Mouse (Mus musculus): ENCODE measurements around the gene Arl6ip4. TPM values are rescaled to one million over a fixed set of nuclear protein-coding genes. Genes with fewer than 3 reads are reported as not detected.
A peak's percentile ranks its signal among the peaks of the same experiment; 100 is the strongest.

The Arl6ip4 gene
- polyA plus RNA-seq, 2 experiments from 2014 or later: 59.1 to 76.7 TPM

- ATAC-seq: no peak
These were observed 42.4 kb downstream of the Arl6ip4 start for GRCm38 (mm10) chr5:124158305-124158704.

- no peak for ATAC-seq
These were observed 43.6 kb downstream of the Arl6ip4 start for GRCm38 (mm10) chr5:124159453-124159852.

GRCm38 (mm10) chr5:124161831-124162230 lies 45.9 kb downstream of the Arl6ip4 start:
- ATAC-seq: no peak

- peak; percentile 52 for ATAC-seq
These were observed 46.7 kb downstream of the Arl6ip4 start for GRCm38 (mm10) chr5:124162577-124162976.

GRCm38 (mm10) chr5:124163445-124163844 lies 47.6 kb downstream of the Arl6ip4 start:
- ATAC-seq: no peak

DNA sequence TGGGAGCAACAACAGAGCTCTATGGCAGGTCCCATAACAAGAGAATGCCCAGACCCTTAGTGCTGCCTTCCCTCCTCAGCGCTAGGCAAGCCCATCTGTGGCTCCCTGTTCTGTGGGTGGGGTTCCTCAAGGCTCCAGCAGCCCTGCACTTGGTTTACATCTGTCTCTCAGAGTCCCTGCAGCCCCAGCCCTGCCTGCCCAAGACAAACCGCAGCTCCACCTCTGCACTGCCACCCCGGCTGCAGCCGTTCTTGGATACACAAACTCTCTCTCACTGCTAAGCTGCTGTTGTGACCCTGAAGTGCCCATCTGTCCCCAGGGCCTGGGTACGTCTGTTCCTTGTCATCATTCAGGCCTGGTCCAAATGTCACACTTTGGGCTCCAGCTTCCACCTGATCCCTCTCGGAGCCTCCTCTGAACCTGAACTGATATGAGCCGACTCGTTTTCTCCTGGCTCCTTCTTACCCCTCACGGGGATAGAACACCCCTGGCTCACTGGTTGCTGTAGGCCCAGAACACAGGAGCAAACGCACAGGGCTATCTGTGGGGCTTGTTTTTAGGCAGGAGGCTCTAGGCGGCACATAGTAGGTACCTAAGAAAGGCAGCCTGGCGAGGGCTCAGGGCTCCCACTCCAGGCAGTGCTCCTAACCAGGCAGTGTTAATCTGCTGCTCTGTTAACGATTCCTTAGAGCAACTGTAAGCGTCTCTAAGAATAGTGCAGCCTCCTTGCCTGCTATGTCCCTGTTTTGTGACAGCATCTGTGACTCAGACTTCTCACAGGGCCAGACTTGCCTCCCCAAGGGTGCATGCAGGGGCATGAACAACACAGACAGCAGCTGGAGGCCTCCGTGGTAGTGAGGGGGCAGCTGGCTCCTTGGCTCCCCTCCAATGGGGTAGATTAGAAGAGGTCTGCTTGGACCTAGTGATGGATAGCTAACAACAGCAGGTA lies 50.0 kb downstream of the Arl6ip4 start:
- peak; percentile 54 for ATAC-seq

DNA sequence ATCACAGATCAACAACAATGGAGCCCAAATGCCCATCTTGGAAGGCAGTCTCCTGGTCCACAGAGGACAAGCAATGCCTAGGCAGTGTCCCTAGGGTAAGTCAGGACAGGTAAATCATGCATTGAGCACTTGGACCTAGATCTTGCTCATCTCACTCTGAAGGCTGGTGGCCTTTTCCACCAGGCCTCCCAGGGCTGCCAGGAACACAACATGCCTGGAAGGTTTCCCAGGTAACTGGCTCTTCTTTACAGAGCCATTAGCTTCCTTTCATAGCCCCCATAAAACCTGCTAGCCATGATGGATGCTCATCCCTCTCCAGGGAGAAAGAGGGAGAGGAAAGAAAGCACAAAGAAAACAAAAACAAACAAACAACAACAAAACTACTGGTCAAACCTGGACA lies 50.9 kb downstream of the Arl6ip4 start:
- ATAC-seq: no peak

DNA sequence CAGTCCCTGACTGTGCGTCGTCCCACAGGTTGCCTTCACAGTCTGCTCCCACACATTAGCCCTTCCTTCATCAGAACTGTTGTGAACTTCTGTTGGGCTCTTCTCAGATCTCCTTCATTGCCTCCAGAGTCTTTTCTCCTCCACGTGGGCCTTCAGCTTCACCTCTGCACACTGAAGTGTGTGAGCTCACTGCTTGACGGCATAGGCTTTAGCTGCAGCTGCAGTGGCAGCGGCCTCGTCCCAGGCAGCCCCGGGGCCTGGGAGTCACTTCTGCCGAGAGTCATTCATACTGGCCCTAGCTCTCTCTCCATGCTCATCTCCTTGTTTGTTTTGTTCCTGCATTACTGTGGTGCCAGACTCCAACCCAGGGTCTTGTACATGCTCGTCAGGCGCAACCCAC lies 51.7 kb downstream of the Arl6ip4 start:
- no peak for ATAC-seq

Other genes with a start within 250 kb of the Arl6ip4 start
- gene Hcar1, start 236.1 kb upstream of the Arl6ip4 start, polyA plus RNA-seq (2017; shearing (Covaris generic)): not detected
- 10 to 100 TPM; 81.2 to 84.6 TPM for gene Denr, start 208.9 kb upstream of the Arl6ip4 start, polyA plus RNA-seq (2017; shearing (Covaris generic))
- gene Gm43518, start 188.7 kb upstream of the Arl6ip4 start, polyA plus RNA-seq (2017; shearing (Covaris generic)): 1 to 10 TPM; 3.1 to 3.7 TPM
- gene Ccdc62, start 185.4 kb upstream of the Arl6ip4 start, polyA plus RNA-seq (2017; shearing (Covaris generic)): 1 to 10 TPM; 6.1 to 6.9 TPM
- gene Hip1r, start 142.5 kb upstream of the Arl6ip4 start, polyA plus RNA-seq (2017; shearing (Covaris generic)): 10 to 100 TPM in 1 of 2 experiments, 1 to 10 TPM in 1; 9.9 to 12.9 TPM
- 10 to 100 TPM; 17.6 to 22.8 TPM for gene Vps37b, start 83.8 kb upstream of the Arl6ip4 start, polyA plus RNA-seq (2017; shearing (Covaris generic))
- 10 to 100 TPM; 12.0 to 23.4 TPM for gene Abcb9, start 20.3 kb upstream of the Arl6ip4 start, polyA plus RNA-seq (2017; shearing (Covaris generic))
- gene Ogfod2, start 3.8 kb upstream of the Arl6ip4 start, polyA plus RNA-seq (2017; shearing (Covaris generic)): 10 to 100 TPM; 16.3 to 21.2 TPM
- 10 to 100 TPM; 10.6 to 11.3 TPM for gene Pitpnm2, start 133.7 kb downstream of the Arl6ip4 start, polyA plus RNA-seq (2017; shearing (Covaris generic))
- 10 to 100 TPM; 14.2 to 15.3 TPM for gene Mphosph9, start 211.9 kb downstream of the Arl6ip4 start, polyA plus RNA-seq (2017; shearing (Covaris generic))
- 10 to 100 TPM; 11.0 to 18.3 TPM for gene 2810006K23Rik, start 212.0 kb downstream of the Arl6ip4 start, polyA plus RNA-seq (2017; shearing (Covaris generic))
- 10 to 100 TPM; 18.4 to 20.1 TPM for gene Cdk2ap1, start 247.0 kb downstream of the Arl6ip4 start, polyA plus RNA-seq (2017; shearing (Covaris generic))